Mouse (Mus musculus): ENCODE measurements around the gene Acpp. TPM values are rescaled to one million over a fixed set of nuclear protein-coding genes. Genes with fewer than 3 reads are reported as not detected.

Gene Acpp
- polyA plus RNA-seq, 1 experiment from 2014 or later = 1.2 TPM

DNA sequence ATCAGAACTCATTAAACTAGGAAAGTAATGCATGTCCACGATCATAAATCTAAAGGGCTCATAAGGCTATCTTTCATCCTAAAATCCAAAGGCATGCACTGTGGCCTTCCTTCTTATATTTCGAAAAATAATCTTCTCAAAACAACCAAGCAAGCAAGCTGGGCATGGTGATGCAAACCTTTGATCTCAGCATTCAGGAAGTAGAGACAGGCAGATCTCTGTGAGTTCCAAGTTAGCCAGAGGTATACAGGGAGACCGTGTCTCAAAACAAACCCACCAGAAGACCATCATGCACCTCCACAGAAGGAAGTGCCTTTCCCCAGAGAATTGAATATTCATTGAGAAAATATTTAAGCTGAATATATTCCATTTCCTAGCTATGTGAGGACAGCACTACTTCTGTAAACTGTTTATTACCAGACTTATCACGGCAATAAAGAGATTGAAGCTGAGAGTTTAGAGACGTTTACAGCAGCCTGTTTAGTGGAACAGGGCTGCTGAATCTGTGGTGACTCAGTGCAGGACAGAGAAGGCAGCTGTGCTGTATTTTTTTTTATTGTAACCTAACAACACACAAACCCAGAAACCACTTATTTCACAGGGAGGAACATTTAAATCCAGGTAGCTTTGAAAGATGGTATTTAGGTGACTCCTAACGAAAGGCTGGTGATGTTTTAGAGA is 90.1 kb downstream of the Acpp start:
- H3K27ac ChIP-seq = no peak overlapping the region
- H3K36me3 ChIP-seq = peaks cover 31% of the 10 kb centered on the region; the same call in 1 of the 2 replicates
- no peak overlapping the region for H3K9ac ChIP-seq (replicated peaks)
- H3K4me3 ChIP-seq (replicated peaks) = no peak overlapping the region
- no peaks in the 10 kb centered on the region for H3K9me3 ChIP-seq
- no peak overlapping the region for H3K4me2 ChIP-seq
- no peaks in the 10 kb centered on the region for H3K27me3 ChIP-seq
- ATAC-seq (ENCODE audit: insufficient number of reproducible peaks, insufficient read depth, low FRiP score, low TSS enrichment, low read depth) = no peak
- peaks cover 16% of the 10 kb centered on the region for H3K4me1 ChIP-seq (replicated peaks)
- WGBS = 46% methylated on average over 6 of the region's 6 CpGs

- H3K9me3 ChIP-seq = no peaks in the 10 kb centered on the region
- no peak for ATAC-seq (ENCODE audit: insufficient number of reproducible peaks, insufficient read depth, low FRiP score, low TSS enrichment, low read depth)
- no peaks in the 10 kb centered on the region for H3K27me3 ChIP-seq
- H3K27ac ChIP-seq = no peak overlapping the region
- WGBS = 89% methylated on average over 9 of the region's 9 CpGs
- H3K36me3 ChIP-seq = peaks cover 35% of the 10 kb centered on the region; the same call in 1 of the 2 replicates
- peaks cover 13% of the 10 kb centered on the region for H3K4me1 ChIP-seq (replicated peaks)
- H3K4me2 ChIP-seq = no peak overlapping the region
- no peak overlapping the region for H3K9ac ChIP-seq (replicated peaks)
- H3K4me3 ChIP-seq (replicated peaks) = no peak overlapping the region
Observed at GRCm38 (mm10) chr9:104243799-104244466, 93.6 kb downstream of the Acpp start.

DNA sequence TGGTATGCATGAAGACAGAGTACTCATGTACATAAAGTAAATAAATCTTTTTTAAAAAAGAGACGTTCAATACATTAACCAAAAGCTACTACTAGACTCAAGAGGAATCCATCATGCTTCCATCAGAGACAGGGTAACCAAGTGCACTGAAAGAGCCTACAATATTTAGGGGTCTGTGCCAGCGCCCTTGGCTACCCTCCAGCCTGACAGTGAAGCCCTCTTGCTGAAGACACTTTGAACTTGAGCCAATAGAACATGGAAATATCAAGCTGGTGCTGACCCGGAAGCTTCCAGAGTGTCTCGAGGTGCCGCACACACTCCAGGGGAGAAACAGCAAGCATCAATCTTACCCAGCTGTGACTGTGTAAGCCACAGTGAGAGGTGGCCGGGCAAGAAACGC is 97.4 kb downstream of the Acpp start:
- no peak overlapping the region for H3K4me2 ChIP-seq
- peaks cover 46% of the 10 kb centered on the region for H3K36me3 ChIP-seq
- H3K4me1 ChIP-seq (replicated peaks) = no peaks in the 10 kb centered on the region
- H3K27ac ChIP-seq = no peak overlapping the region
- H3K9ac ChIP-seq (replicated peaks) = no peak overlapping the region
- no peaks in the 10 kb centered on the region for H3K9me3 ChIP-seq
- 93% methylated on average over 7 of the region's 7 CpGs for WGBS
- H3K4me3 ChIP-seq (replicated peaks) = no peak overlapping the region
- ATAC-seq (ENCODE audit: insufficient number of reproducible peaks, insufficient read depth, low FRiP score, low TSS enrichment, low read depth) = no peak
- no peaks in the 10 kb centered on the region for H3K27me3 ChIP-seq

DNA sequence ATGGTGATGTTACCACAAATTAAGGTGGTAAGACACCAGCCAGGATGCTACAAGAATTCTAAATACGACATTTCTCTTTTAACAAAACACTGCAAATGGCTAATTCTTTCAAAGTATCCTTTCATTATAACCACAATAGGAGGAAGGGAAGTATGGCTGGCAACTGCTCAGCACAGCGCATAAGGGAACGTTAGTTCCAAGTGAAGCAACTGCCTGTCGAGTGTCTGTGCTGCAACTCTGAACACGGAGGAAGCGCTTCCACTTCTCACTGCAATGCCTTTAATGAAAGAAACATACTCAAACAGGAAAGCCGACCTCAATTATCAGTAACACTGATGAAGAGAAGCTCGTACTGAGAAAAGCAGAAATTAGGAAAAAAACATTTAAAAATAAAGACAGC is 98.5 kb downstream of the Acpp start:
- WGBS = 93% methylated on average over 8 of the region's 8 CpGs
- no peaks in the 10 kb centered on the region for H3K27me3 ChIP-seq

More for the DNA sequence above, 98.5 kb downstream of the Acpp start:
- Histone ChIP-seq H3K27ac (no peak overlapping the region), H3K4me3 (replicated peaks) (no peak overlapping the region), H3K4me1 (replicated peaks) (no peaks in the 10 kb centered on the region), H3K4me2 (no peak overlapping the region), H3K9me3 (no peaks in the 10 kb centered on the region), H3K9ac (replicated peaks) (no peak overlapping the region), H3K36me3 (peaks cover 51% of the 10 kb centered on the region)
- no peak for ATAC-seq (ENCODE audit: insufficient number of reproducible peaks, insufficient read depth, low FRiP score, low TSS enrichment, low read depth)

Other genes starting within 250 kb of the Acpp start
- gene Ackr4, start 210.8 kb downstream of the Acpp start, polyA plus RNA-seq (2016; fragmentation: Nextera tagmentation; extraction: Ambion mirVana) = 0.80 and 1.0 TPM in 2 replicates
- gene Dnajc13, start 74.8 kb downstream of the Acpp start, polyA plus RNA-seq (2016; fragmentation: Nextera tagmentation; extraction: Ambion mirVana) = 23.7 and 23.8 TPM in 2 replicates
- gene Cpne4, start 209.5 kb upstream of the Acpp start, polyA plus RNA-seq (2016; fragmentation: Nextera tagmentation; extraction: Ambion mirVana) = 0.40 TPM in 1 of 2 replicates, not detected in the other